Mouse (Mus musculus): ENCODE measurements around the gene Pcgf2. TPM values are rescaled to one million over a fixed set of nuclear protein-coding genes. Genes with fewer than 3 reads are reported as not detected.

The Pcgf2 gene
- polyA plus RNA-seq, 1 experiment, result 29.2 TPM

GRCm38 (mm10) chr11:97666221-97666620 is 34.1 kb downstream of the Pcgf2 start:
- Histone ChIP-seq H3K36me3 (ENCODE audit: control insufficient read depth, insufficient read depth) (peaks cover 29% of the 10 kb centered on the region), H3K4me3 (ENCODE audit: insufficient read depth, poor library complexity, severe bottlenecking) (no peak overlapping the region)

GRCm38 (mm10) chr11:97665431-97665830 is 34.9 kb downstream of the Pcgf2 start:
- Histone ChIP-seq H3K4me3 (ENCODE audit: insufficient read depth, poor library complexity, severe bottlenecking) (no peak overlapping the region), H3K36me3 (ENCODE audit: control insufficient read depth, insufficient read depth) (peaks cover 27% of the 10 kb centered on the region), H3K79me2 (ENCODE audit: control insufficient read depth, insufficient read depth) (peaks cover 34% of the 10 kb centered on the region), H3K79me3 (ENCODE audit: low read depth) (peaks cover 19% of the 10 kb centered on the region), H3K27me3 (ENCODE audit: control insufficient read depth, insufficient read depth, insufficient read length) (no peaks in the 10 kb centered on the region), H3ac (ENCODE audit: control insufficient read depth, insufficient read length, low read depth) (no peak overlapping the region)
- TF ChIP-seq USF1 (IDR thresholded peaks at IDR 0.05; ENCODE audit: low read depth), result no peak
- no peak for TF ChIP-seq MAX (IDR thresholded peaks at IDR 0.05)
- no peak for TF ChIP-seq FOSL1 (IDR thresholded peaks at IDR 0.05; ENCODE audit: insufficient read depth, low read length, poor library complexity, severe bottlenecking)
- TF ChIP-seq MYOD1 (IDR thresholded peaks at IDR 0.05; ENCODE audit: control insufficient read depth, insufficient read length, low read depth), result no peak
- no peak for TF ChIP-seq CEBPB (IDR thresholded peaks at IDR 0.05; ENCODE audit: low read depth)
- TF ChIP-seq CTCF (IDR thresholded peaks at IDR 0.05; ENCODE audit: control insufficient read depth, insufficient read depth, insufficient read length), result no peak
- TF ChIP-seq MYOG (IDR thresholded peaks at IDR 0.05; ENCODE audit: control insufficient read depth, extremely low read depth, insufficient read length), result no peak

More at GRCm38 (mm10) chr11:97666221-97666620, 34.1 kb downstream of the Pcgf2 start:
- Histone ChIP-seq H3K27me3 (ENCODE audit: control insufficient read depth, insufficient read depth, insufficient read length) (no peaks in the 10 kb centered on the region), H3ac (ENCODE audit: control insufficient read depth, insufficient read length, low read depth) (no peak overlapping the region), H3K79me2 (ENCODE audit: control insufficient read depth, insufficient read depth) (peaks cover 34% of the 10 kb centered on the region), H3K79me3 (ENCODE audit: low read depth) (peaks cover 19% of the 10 kb centered on the region)
- no peak for TF ChIP-seq CEBPB (IDR thresholded peaks at IDR 0.05; ENCODE audit: low read depth)
- TF ChIP-seq MAX (IDR thresholded peaks at IDR 0.05), result no peak
- TF ChIP-seq USF1 (IDR thresholded peaks at IDR 0.05; ENCODE audit: low read depth), result no peak
- TF ChIP-seq CTCF (IDR thresholded peaks at IDR 0.05; ENCODE audit: control insufficient read depth, insufficient read depth, insufficient read length), result no peak
- no peak for TF ChIP-seq FOSL1 (IDR thresholded peaks at IDR 0.05; ENCODE audit: insufficient read depth, low read length, poor library complexity, severe bottlenecking)
- no peak for TF ChIP-seq MYOD1 (IDR thresholded peaks at IDR 0.05; ENCODE audit: control insufficient read depth, insufficient read length, low read depth)
- TF ChIP-seq MYOG (IDR thresholded peaks at IDR 0.05; ENCODE audit: control insufficient read depth, extremely low read depth, insufficient read length), result no peak

DNA sequence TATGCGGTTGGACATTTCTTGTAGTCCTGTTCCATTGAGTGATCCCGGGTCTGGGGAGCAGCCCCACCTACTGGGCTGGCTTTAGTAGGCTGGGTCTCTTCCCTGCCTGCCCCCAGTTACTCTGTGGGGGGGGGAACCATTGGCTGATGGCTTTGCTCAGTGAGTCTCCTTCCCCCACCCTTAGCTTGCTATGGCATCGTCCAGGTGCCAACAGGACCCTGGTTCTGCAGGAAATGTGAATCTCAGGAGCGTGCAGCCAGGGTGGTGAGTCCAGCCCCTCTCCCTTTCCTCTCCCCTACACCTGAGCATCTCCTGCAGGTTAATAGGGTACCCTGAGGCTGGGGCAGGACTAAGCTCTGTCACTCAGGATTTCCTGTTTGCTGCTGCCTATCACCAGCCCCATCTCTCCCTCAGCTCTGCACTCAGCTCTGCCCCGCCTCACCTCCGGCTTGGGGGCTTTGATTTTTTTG is 35.5 kb downstream of the Pcgf2 start:
- no peak for TF ChIP-seq USF1 (IDR thresholded peaks at IDR 0.05; ENCODE audit: low read depth)
- TF ChIP-seq MYOG (IDR thresholded peaks at IDR 0.05; ENCODE audit: control insufficient read depth, extremely low read depth, insufficient read length), result no peak
- peaks cover 19% of the 10 kb centered on the region for H3K79me3 ChIP-seq (ENCODE audit: low read depth)
- peak overlapping the region; percentile 57 for H3K4me3 ChIP-seq (ENCODE audit: insufficient read depth, poor library complexity, severe bottlenecking)
- peak overlapping the region; percentile 35 for H3ac ChIP-seq (ENCODE audit: control insufficient read depth, insufficient read length, low read depth)
- H3K27me3 ChIP-seq (ENCODE audit: control insufficient read depth, insufficient read depth, insufficient read length), result no peaks in the 10 kb centered on the region
- H3K36me3 ChIP-seq (ENCODE audit: control insufficient read depth, insufficient read depth), result peaks cover 22% of the 10 kb centered on the region
- peaks cover 36% of the 10 kb centered on the region for H3K79me2 ChIP-seq (ENCODE audit: control insufficient read depth, insufficient read depth)

- no peak for TF ChIP-seq USF1 (IDR thresholded peaks at IDR 0.05; ENCODE audit: low read depth)
- no peak for TF ChIP-seq FOSL1 (IDR thresholded peaks at IDR 0.05; ENCODE audit: insufficient read depth, low read length, poor library complexity, severe bottlenecking)
- TF ChIP-seq MYOD1 (IDR thresholded peaks at IDR 0.05; ENCODE audit: control insufficient read depth, insufficient read length, low read depth), result no peak
- no peak for TF ChIP-seq CTCF (IDR thresholded peaks at IDR 0.05; ENCODE audit: control insufficient read depth, insufficient read depth, insufficient read length)
- TF ChIP-seq MAX (IDR thresholded peaks at IDR 0.05), result no peak
- TF ChIP-seq CEBPB (IDR thresholded peaks at IDR 0.05; ENCODE audit: low read depth), result no peak
- no peak for TF ChIP-seq MYOG (IDR thresholded peaks at IDR 0.05; ENCODE audit: control insufficient read depth, extremely low read depth, insufficient read length)
- H3K4me3 ChIP-seq (ENCODE audit: insufficient read depth, poor library complexity, severe bottlenecking), result peak overlapping the region; percentile 57
- H3ac ChIP-seq (ENCODE audit: control insufficient read depth, insufficient read length, low read depth), result peak overlapping the region; percentile 72
- peaks cover 41% of the 10 kb centered on the region for H3K79me2 ChIP-seq (ENCODE audit: control insufficient read depth, insufficient read depth)
- H3K27me3 ChIP-seq (ENCODE audit: control insufficient read depth, insufficient read depth, insufficient read length), result no peaks in the 10 kb centered on the region
- peaks cover 19% of the 10 kb centered on the region for H3K36me3 ChIP-seq (ENCODE audit: control insufficient read depth, insufficient read depth)
- H3K79me3 ChIP-seq (ENCODE audit: low read depth), result peaks cover 21% of the 10 kb centered on the region
These were observed 36.0 kb downstream of the Pcgf2 start for GRCm38 (mm10) chr11:97664339-97664665.

DNA sequence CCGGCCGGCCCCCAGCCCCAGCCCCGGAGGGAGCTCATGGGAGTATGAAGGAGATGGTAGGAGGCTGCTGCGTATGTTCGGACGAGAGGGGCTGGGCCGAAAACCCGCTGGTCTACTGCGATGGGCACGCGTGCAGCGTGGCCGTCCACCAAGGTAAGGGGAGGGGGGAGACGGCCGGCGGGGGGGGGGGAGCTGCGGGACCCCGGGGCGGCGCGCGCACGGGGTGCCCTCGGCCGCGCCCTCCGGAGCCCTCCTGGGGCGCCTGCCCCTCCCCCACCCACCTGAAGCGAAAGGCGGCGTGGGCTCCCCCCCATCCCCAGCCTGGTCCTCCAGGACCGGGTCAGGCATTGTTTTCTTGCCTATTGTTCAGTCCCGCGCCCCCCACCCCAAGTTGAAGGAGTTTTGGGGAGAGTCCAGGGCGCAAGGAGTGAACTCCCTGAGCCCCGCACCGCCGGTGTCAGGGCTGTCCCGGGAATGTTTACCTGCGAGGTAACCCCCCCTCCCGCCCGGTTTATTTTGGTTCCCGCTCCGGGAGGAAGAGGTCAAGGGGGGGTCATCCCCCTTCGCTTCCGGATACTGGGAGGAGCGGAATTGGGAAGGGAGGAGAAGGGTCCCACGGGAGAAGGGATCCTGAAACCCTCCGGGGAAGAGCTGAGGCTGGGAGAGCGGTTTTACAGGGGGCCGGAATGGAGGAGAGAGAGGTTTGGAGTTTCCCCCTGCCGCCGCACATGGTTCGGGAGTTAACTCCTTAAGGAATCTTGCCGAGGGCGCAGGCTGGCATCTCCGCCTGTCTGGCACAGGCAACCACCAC is 36.6 kb downstream of the Pcgf2 start:
- Histone ChIP-seq H3K79me2 (ENCODE audit: control insufficient read depth, insufficient read depth) (peaks cover 47% of the 10 kb centered on the region), H3K27me3 (ENCODE audit: control insufficient read depth, insufficient read depth, insufficient read length) (no peaks in the 10 kb centered on the region), H3K4me3 (ENCODE audit: insufficient read depth, poor library complexity, severe bottlenecking) (peak overlapping the region; percentile 57), H3ac (ENCODE audit: control insufficient read depth, insufficient read length, low read depth) (peak overlapping the region; percentile 72), H3K79me3 (ENCODE audit: low read depth) (peaks cover 23% of the 10 kb centered on the region), H3K36me3 (ENCODE audit: control insufficient read depth, insufficient read depth) (peaks cover 19% of the 10 kb centered on the region)
- TF ChIP-seq MYOD1 (IDR thresholded peaks at IDR 0.05; ENCODE audit: control insufficient read depth, insufficient read length, low read depth), result no peak
- no peak for TF ChIP-seq MYOG (IDR thresholded peaks at IDR 0.05; ENCODE audit: control insufficient read depth, extremely low read depth, insufficient read length)
- TF ChIP-seq USF1 (IDR thresholded peaks at IDR 0.05; ENCODE audit: low read depth), result no peak
- no peak for TF ChIP-seq CEBPB (IDR thresholded peaks at IDR 0.05; ENCODE audit: low read depth)
- TF ChIP-seq MAX (IDR thresholded peaks at IDR 0.05), result no peak
- TF ChIP-seq CTCF (IDR thresholded peaks at IDR 0.05; ENCODE audit: control insufficient read depth, insufficient read depth, insufficient read length), result no peak
- TF ChIP-seq FOSL1 (IDR thresholded peaks at IDR 0.05; ENCODE audit: insufficient read depth, low read length, poor library complexity, severe bottlenecking), result no peak

Measured in C2C12 (cell line).